Mouse (Mus musculus) neural tube, embryonic 14.5 days (tissue): Measurements from ENCODE around the gene Gfra1. TPM values are rescaled to one million over a fixed set of nuclear protein-coding genes. Genes with fewer than 3 reads are reported as not detected.

Experiments used
- ATAC-seq: fragments of 200-750 bp; cut with Nextera tagmentation; 2 replicates; pipeline ENCODE4 v1.8.0; 2017; ENCODE audit warnings: low read depth, mild to moderate bottlenecking, moderate TSS enrichment, moderate library complexity
- H3K27ac ChIP-seq: fragments of 300-500 bp; sonication (generic); 2 replicates; pipeline ENCODE4 v1.5.1; 2014; ENCODE audit warnings: low read depth, mild to moderate bottlenecking, control low read depth, low read length, moderate library complexity, mixed read lengths
- H3K27me3 ChIP-seq: fragments of 300-500 bp; sonication (generic); 2 replicates; pipeline ENCODE4 v1.6.1; 2014; ENCODE audit warnings: low read length; ENCODE audit not compliant: control insufficient read depth, insufficient read depth
- H3K36me3 ChIP-seq: fragments of 300-500 bp; sonication (generic); 2 replicates; pipeline ENCODE4 v1.6.1; 2014; ENCODE audit warnings: low read length, mixed read lengths; ENCODE audit not compliant: control insufficient read depth, insufficient read depth
- H3K4me1 ChIP-seq: fragments of 300-500 bp; sonication (generic); 2 replicates; pipeline ENCODE4 v1.6.1; 2014; ENCODE audit warnings: low read length; ENCODE audit not compliant: control insufficient read depth, insufficient read depth
- H3K4me2 ChIP-seq: fragments of 300-500 bp; sonication (generic); 2 replicates; pipeline ENCODE4 v1.6.1; 2014; ENCODE audit warnings: mild to moderate bottlenecking, low read depth, low read length, control low read depth
- H3K4me3 ChIP-seq: fragments of 300-500 bp; sonication (generic); 2 replicates; pipeline ENCODE4 v1.5.1; 2014; ENCODE audit warnings: low read depth, low read length, control low read depth, mixed read lengths
- H3K9ac ChIP-seq: fragments of 300-500 bp; sonication (generic); replicated peaks from 2 replicates; pipeline ENCODE4 v1.6.1; 2014; ENCODE audit warnings: low read depth, mild to moderate bottlenecking, control low read depth, low read length, mixed read lengths
- H3K9me3 ChIP-seq: fragments of 300-500 bp; sonication (generic); 2 replicates; pipeline ENCODE4 v1.6.1; 2016; ENCODE audit warnings: low read length; ENCODE audit not compliant: control insufficient read depth
- WGBS: fragments of 180-500 bp; shearing (Covaris S2); extraction: QIAGEN DNeasy Blood & Tissue Kit; methylation state at CpG from one replicate; pipeline ENCODE4 v1.1.7; 2014; 5-methylcytosine and 5-hydroxymethylcytosine counted together
- polyA plus RNA-seq: library from polyadenylated mRNA; unstranded; fragments of >200 nt; fragmentation: Nextera tagmentation; extraction: Ambion mirVana; gene quantifications from 2 replicates; pipeline ENCODE4 v1.2.1, GENCODE M21; 2014

Gfra1 gene
- polyA plus RNA-seq, 1 experiment from 2014 or later: 67.8 TPM

DNA sequence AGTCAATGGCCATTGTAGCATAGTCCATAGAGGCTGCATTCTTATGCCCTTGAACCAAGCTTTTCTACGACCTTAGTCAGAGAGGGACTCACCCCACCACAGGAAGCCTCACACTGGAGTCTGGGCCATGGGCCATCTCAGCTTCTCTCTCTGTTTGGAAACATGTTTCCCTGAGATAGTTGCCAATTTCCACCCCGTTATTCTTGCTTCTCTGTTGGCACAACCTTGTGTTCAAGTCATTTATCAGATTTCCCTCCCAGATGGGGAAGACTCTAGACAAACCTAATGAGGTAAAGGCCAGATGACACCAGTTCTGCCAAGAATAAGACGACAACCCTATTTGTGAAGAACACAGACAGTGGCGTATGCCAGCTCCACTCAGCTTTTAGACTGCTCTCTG lies 238.1 kb downstream of the Gfra1 start:
- no peaks in the 10 kb centered on the region for H3K9me3 ChIP-seq
- no peaks in the 10 kb centered on the region for H3K36me3 ChIP-seq
- H3K27me3 ChIP-seq: no peaks in the 10 kb centered on the region
- H3K4me1 ChIP-seq: no peaks in the 10 kb centered on the region
- no peak overlapping the region for H3K4me2 ChIP-seq
- H3K9ac ChIP-seq: no peak overlapping the region
- H3K4me3 ChIP-seq: no peak overlapping the region
- no peak overlapping the region for H3K27ac ChIP-seq
- WGBS: 76% methylated on average over 4 of the region's 4 CpGs
- no peak for ATAC-seq

DNA sequence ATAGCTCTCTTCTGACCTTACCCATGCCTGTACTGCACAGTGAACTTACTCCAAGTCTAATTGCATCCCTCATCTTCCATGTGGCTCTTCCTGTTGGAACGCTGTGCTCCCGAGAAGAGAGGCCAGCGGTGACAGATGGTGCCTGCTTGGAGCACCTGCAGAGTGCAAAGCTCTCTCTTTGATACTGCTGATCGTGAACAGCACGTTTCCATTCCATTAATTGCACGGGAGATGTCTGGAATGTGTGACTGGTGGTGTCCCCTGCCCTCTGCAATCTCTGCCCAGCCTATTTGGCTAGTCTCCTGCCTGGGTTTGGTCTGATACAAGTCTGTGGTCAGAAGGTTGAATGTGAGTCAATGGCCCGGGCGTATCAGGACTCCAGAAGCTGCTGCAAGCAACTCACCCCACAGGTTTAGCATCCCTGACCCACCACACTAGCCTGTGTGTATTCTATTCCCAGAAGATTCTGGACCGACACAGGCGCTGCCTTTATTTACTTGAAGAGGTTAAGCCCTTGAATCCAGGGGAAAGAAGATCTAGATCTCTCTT lies 249.1 kb downstream of the Gfra1 start:
- no peaks in the 10 kb centered on the region for H3K27me3 ChIP-seq
- peaks cover 4% of the 10 kb centered on the region; the same call in 1 of the 2 replicates for H3K4me1 ChIP-seq
- no peak overlapping the region for H3K4me2 ChIP-seq
- H3K27ac ChIP-seq: no peak overlapping the region
- H3K4me3 ChIP-seq: no peak overlapping the region
- no peak overlapping the region for H3K9ac ChIP-seq
- ATAC-seq: no peak
- no peaks in the 10 kb centered on the region for H3K36me3 ChIP-seq
- H3K9me3 ChIP-seq: no peaks in the 10 kb centered on the region
- WGBS: 51% methylated on average over 10 of the region's 10 CpGs

DNA sequence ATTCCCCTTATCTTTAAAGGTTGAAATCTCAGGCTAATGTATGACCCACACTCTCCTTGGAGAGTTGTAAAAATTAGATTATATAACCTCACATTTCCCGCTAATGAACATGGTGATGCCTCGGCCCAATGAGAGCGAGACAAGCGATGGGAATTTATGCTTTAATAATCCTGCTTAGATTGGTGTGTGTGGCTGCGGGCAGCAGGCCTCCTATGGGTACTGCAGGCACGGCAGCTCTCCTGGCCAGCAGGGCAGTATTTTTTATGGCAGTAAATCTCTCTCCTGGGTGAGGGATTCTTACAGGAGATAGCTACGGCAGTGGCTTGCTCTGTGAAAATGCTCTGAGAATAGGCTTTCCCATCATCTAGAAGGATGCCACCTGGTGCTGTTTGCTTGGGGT lies 250.2 kb downstream of the Gfra1 start:
- no peaks in the 10 kb centered on the region for H3K27me3 ChIP-seq
- no peaks in the 10 kb centered on the region for H3K36me3 ChIP-seq
- no peak overlapping the region for H3K4me3 ChIP-seq
- ATAC-seq: peak; percentile 73
- no peak overlapping the region; the same call in 1 of the 2 replicates for H3K27ac ChIP-seq
- WGBS: 36% methylated on average over 7 of the region's 7 CpGs
- H3K9ac ChIP-seq: no peak overlapping the region
- H3K4me2 ChIP-seq: no peak overlapping the region
- no peaks in the 10 kb centered on the region for H3K9me3 ChIP-seq
- peaks cover 4% of the 10 kb centered on the region; the same call in 1 of the 2 replicates for H3K4me1 ChIP-seq

DNA sequence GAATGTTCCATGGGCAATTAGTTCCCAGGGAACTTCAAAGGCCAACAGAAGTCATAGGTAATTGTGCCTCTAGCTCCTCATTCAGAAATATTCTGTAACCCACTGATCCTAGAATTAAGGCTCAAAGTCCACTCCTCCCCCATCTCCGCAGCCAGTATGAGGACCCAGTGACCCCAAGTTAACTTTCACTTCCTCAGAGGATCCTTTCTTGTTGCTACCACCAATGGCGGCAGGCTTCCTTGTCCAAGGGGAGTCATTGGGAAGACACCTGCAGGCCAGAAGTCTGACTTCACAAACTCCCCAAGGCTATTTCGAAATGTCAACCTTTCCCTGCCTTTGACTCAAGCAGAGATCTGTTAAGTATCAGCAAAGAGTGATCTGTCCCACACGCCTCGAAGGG lies 253.1 kb downstream of the Gfra1 start:
- Histone ChIP-seq H3K9ac (no peak overlapping the region), H3K27me3 (no peaks in the 10 kb centered on the region), H3K36me3 (no peaks in the 10 kb centered on the region), H3K27ac (no peak overlapping the region), H3K4me1 (peaks cover 7% of the 10 kb centered on the region; the same call in 1 of the 2 replicates), H3K9me3 (no peaks in the 10 kb centered on the region), H3K4me3 (no peak overlapping the region), H3K4me2 (no peak overlapping the region)
- 84% methylated on average over 5 of the region's 5 CpGs for WGBS
- ATAC-seq: no peak

DNA sequence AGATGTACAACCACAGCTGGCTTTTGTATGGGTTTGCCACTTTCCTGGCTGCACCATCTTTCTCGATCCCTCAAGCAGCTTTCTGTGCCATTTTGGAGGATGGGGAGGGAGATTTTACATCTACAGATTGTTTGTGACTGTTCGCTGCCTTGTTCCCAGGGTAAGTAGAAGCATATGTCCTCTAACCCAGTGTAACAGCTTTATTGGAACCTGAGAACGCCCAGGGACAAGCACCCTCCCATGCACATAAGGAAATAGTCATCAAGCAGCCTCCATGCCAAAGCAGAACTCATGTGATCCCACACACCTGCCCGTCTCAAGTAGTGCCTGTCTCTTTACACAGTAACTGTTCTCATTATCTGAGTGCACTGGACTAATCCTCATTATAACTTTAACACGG lies 256.0 kb downstream of the Gfra1 start:
- ATAC-seq: no peak
- Histone ChIP-seq H3K4me3 (no peak overlapping the region), H3K4me2 (no peak overlapping the region), H3K27ac (no peak overlapping the region), H3K9me3 (no peaks in the 10 kb centered on the region), H3K36me3 (no peaks in the 10 kb centered on the region), H3K27me3 (no peaks in the 10 kb centered on the region), H3K4me1 (0 out of 2 replicates have a peak, but pooled peaks cover 3% of the 10 kb centered on the region), H3K9ac (no peak overlapping the region)
- 70% methylated on average over 5 of the region's 5 CpGs for WGBS

DNA sequence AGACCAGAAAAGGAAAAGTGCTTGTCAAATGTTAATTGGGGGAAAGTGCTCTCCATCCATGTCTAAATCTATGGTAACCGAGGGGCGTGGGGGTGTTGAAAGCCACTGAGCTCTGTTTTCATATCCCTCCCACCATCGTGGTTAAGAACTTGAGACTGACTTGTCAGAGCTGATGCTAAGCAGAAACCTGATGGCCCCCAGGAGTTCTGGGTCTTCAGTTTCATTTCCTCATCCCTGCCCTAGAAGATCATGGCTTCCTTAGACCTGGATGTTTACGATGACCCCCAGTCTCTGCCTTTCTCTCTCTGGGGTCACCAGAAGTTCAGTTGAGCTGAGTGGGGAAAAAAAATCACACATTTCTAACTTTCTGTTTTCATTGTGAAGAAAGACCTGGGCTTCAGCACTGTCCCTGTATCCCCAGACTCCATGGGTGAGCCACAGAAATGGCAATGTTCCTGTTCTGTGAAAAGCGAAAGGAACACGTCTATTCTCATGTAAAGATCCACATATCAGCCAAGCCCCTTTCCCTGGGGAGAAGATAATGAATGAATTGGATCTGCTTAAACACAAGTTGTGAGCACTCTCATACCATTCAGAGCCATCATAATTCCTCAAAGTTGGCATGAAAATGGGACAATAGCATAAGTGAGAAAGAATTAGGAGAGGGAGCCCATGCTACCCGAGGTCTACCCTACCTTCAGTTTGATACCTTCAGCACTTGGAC lies 261.8 kb downstream of the Gfra1 start:
- H3K4me3 ChIP-seq: no peak overlapping the region
- no peak for ATAC-seq
- H3K9ac ChIP-seq: no peak overlapping the region
- H3K27ac ChIP-seq: no peak overlapping the region
- H3K27me3 ChIP-seq: no peaks in the 10 kb centered on the region
- H3K36me3 ChIP-seq: no peaks in the 10 kb centered on the region
- H3K4me2 ChIP-seq: no peak overlapping the region
- no peaks in the 10 kb centered on the region for H3K4me1 ChIP-seq
- 71% methylated on average over 7 of the region's 7 CpGs for WGBS
- H3K9me3 ChIP-seq: no peaks in the 10 kb centered on the region

DNA sequence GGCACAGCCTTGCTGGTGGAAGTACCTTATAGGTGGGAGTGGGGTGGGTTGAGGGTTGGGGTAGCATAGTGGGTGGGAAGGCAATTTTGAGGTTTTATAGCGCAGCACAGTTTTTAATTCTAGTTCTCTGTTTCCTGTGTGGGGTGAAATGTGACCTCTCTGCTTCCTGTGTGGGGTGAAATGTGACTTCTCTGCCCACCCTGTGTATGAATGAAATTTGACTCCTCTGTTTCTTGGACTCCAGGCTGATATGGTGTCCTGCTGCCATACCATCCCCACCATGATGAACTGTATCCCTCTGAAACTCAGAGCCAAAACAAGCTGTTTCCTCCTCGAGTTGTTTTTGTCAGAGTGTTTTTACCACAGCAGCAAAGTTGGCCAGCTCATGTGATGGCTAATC lies 264.8 kb downstream of the Gfra1 start:
- Histone ChIP-seq H3K4me2 (no peak overlapping the region), H3K36me3 (no peaks in the 10 kb centered on the region)
- WGBS: 77% methylated on average over 2 of the region's 2 CpGs

DNA sequence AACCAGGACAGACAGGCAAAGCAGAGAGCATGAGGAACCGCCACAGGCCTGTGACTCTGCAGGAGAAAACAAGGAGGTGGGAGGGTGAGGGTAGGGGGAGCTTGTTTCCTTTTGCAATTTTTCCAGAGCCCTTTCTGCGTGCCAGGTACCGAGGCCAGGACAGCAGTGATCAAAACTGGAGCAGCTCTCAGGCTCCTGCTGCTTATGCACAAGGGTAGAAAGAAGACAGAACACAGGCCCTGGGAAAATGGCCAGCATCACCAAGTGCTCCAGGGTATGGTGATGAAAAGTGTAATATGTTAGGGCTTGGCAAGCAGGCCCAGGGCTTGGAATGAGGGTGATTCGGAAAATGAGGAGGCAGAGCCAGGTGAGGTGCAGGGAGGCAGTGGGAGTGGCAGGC lies 269.2 kb downstream of the Gfra1 start:
- H3K9ac ChIP-seq: no peak overlapping the region
- 61% methylated on average over 4 of the region's 4 CpGs for WGBS
- H3K4me1 ChIP-seq: no peaks in the 10 kb centered on the region
- H3K4me2 ChIP-seq: no peak overlapping the region
- no peaks in the 10 kb centered on the region for H3K36me3 ChIP-seq
- H3K4me3 ChIP-seq: no peak overlapping the region
- no peaks in the 10 kb centered on the region for H3K27me3 ChIP-seq
- ATAC-seq: no peak
- H3K27ac ChIP-seq: no peak overlapping the region
- no peaks in the 10 kb centered on the region for H3K9me3 ChIP-seq

More for the DNA sequence above, 264.8 kb downstream of the Gfra1 start:
- no peaks in the 10 kb centered on the region for H3K4me1 ChIP-seq
- H3K27ac ChIP-seq: no peak overlapping the region
- H3K4me3 ChIP-seq: no peak overlapping the region
- ATAC-seq: no peak
- H3K9me3 ChIP-seq: no peaks in the 10 kb centered on the region
- H3K27me3 ChIP-seq: no peaks in the 10 kb centered on the region
- H3K9ac ChIP-seq: no peak overlapping the region
